Mouse (Mus musculus) megakaryocyte, embryonic 14.5 days (primary cell): Measurements from ENCODE around the gene Psapl1. TPM values are rescaled to one million over a fixed set of nuclear protein-coding genes. Genes with fewer than 3 reads are reported as not detected.
"Not testable (repeated sequence)": the region's sequence is repeated elsewhere in the genome, so short reads cannot be mapped to it uniquely, and the experiment has no call there.

ENCODE experiments used
- H3K27me3 ChIP-seq: replicated peaks from 2 replicates; pipeline ENCODE3; 2012; ENCODE audit warnings: inconsistent platforms
- H3K36me3 ChIP-seq: replicated peaks from 2 replicates; pipeline ENCODE3; 2012; ENCODE audit warnings: low read length, inconsistent platforms, mixed read lengths
- H3K4me1 ChIP-seq: 2 replicates; pipeline ENCODE4 v1.6.1; 2012; ENCODE audit warnings: inconsistent platforms
- H3K4me3 ChIP-seq: replicated peaks from 2 replicates; pipeline ENCODE3; 2012; ENCODE audit warnings: moderate library complexity, mild to moderate bottlenecking, inconsistent platforms
- H3K9me3 ChIP-seq: 2 replicates; pipeline ENCODE4 v1.6.1; 2012; ENCODE audit warnings: inconsistent platforms
- FLI1 ChIP-seq: IDR thresholded peaks from 2 replicates; pipeline ENCODE4 v1.6.1; 2012; ENCODE audit warnings: low read length, inconsistent platforms, mixed read lengths
- GATA1 ChIP-seq: IDR thresholded peaks from 3 replicates; pipeline ENCODE4 v1.6.1; 2012; ENCODE audit warnings: mixed read lengths, low read length, inconsistent platforms, borderline replicate concordance
- polyA plus RNA-seq: library from polyadenylated mRNA; stranded (reverse); fragments of >175 nt; gene quantifications from 2 replicates; pipeline ENCODE4 v1.2.3, GENCODE M21; 2012; ENCODE audit warnings: low replicate concordance; ENCODE audit not compliant: insufficient read depth

Psapl1 gene
- polyA plus RNA-seq, 1 experiment: not detected

GRCm38 (mm10) chr5:36228405-36229370 is 24.9 kb downstream of the Psapl1 start:
- TF ChIP-seq FLI1 (no peak), GATA1 (no peak)
- no peaks in the 10 kb centered on the region for H3K36me3 ChIP-seq
- H3K4me1 ChIP-seq: no peaks in the 10 kb centered on the region
- no peak overlapping the region for H3K4me3 ChIP-seq
- H3K9me3 ChIP-seq: no peaks in the 10 kb centered on the region
- peaks cover 12% of the 10 kb centered on the region for H3K27me3 ChIP-seq

GRCm38 (mm10) chr5:36230301-36230780 is 26.5 kb downstream of the Psapl1 start:
- peaks cover 12% of the 10 kb centered on the region for H3K27me3 ChIP-seq
- no peaks in the 10 kb centered on the region for H3K36me3 ChIP-seq
- H3K9me3 ChIP-seq: no peaks in the 10 kb centered on the region
- no peak overlapping the region for H3K4me3 ChIP-seq
- no peaks in the 10 kb centered on the region for H3K4me1 ChIP-seq
- TF ChIP-seq GATA1: no peak

GRCm38 (mm10) chr5:36237526-36237925 is 33.7 kb downstream of the Psapl1 start:
- not testable (repeated sequence) for H3K4me3 ChIP-seq, H3K4me1 ChIP-seq, H3K9me3 ChIP-seq, H3K27me3 ChIP-seq, H3K36me3 ChIP-seq

- no peaks in the 10 kb centered on the region for H3K36me3 ChIP-seq
- no peaks in the 10 kb centered on the region for H3K9me3 ChIP-seq
- TF ChIP-seq FLI1: no peak
- no peak for TF ChIP-seq GATA1
- H3K4me3 ChIP-seq: no peak overlapping the region
- H3K4me1 ChIP-seq: no peaks in the 10 kb centered on the region
- H3K27me3 ChIP-seq: peaks cover 16% of the 10 kb centered on the region
Observed at GRCm38 (mm10) chr5:36248022-36248421, 44.2 kb downstream of the Psapl1 start.

- H3K4me1 ChIP-seq: no peaks in the 10 kb centered on the region
- H3K9me3 ChIP-seq: no peaks in the 10 kb centered on the region
- TF ChIP-seq GATA1 (no peak), FLI1 (no peak)
- H3K4me3 ChIP-seq: no peak overlapping the region
- no peaks in the 10 kb centered on the region for H3K36me3 ChIP-seq
- H3K27me3 ChIP-seq: peaks cover 21% of the 10 kb centered on the region
Observed at GRCm38 (mm10) chr5:36252746-36253504, 49.1 kb downstream of the Psapl1 start.

GRCm38 (mm10) chr5:36254642-36255516 is 51.1 kb downstream of the Psapl1 start:
- peaks cover 25% of the 10 kb centered on the region for H3K27me3 ChIP-seq
- no peaks in the 10 kb centered on the region for H3K4me1 ChIP-seq
- TF ChIP-seq FLI1 (no peak), GATA1 (no peak)
- H3K36me3 ChIP-seq: no peaks in the 10 kb centered on the region
- H3K4me3 ChIP-seq: no peak overlapping the region
- no peaks in the 10 kb centered on the region for H3K9me3 ChIP-seq

Other genes with a start within 250 kb of the Psapl1 start
- gene Sorcs2, start 194.1 kb downstream of the Psapl1 start, polyA plus RNA-seq: not detected in 2 replicates